Mouse (Mus musculus): ENCODE results near the gene Bloc1s1. TPM values are rescaled to one million over a fixed set of nuclear protein-coding genes. Genes with fewer than 3 reads are reported as not detected.

Bloc1s1 gene
- total and polyA plus RNA-seq, 3 experiments, result 45.1 to 70.6 TPM; not detected in 1

- Histone ChIP-seq H3K9me3 (replicated peaks; ENCODE audit: insufficient read depth, low read length) (no peaks in the 10 kb centered on the region), H3K27ac (ENCODE audit: control insufficient read depth, low read depth, low read length) (no peak overlapping the region), H3K36me3 (ENCODE audit: control insufficient read depth in 1 of 2, insufficient read depth in 2 of 2, low read length in 2 of 2) (peaks cover 0 to 2% of the 10 kb centered on the region in 2 experiments; a peak in 1 of 4 replicates), H3K27me3 (ENCODE audit: control insufficient read depth in 1 of 2, insufficient read depth in 2 of 2, low read length in 2 of 2) (no peaks in the 10 kb centered on the region), H3K79me2 (ENCODE audit: control insufficient read depth, insufficient read depth, low read length, poor library complexity) (peaks cover 3% of the 10 kb centered on the region; the same call in 1 of the 2 replicates), H3K4me1 (ENCODE audit: control insufficient read depth in 1 of 2, insufficient read depth in 2 of 2, low read length in 2 of 2) (peaks cover 0 to 10% of the 10 kb centered on the region in 2 experiments; a peak in 2 of 4 replicates), H3K9ac (ENCODE audit: control insufficient read depth, low read depth, low read length, poor library complexity, severe bottlenecking) (no peak overlapping the region), H3K4me3 (ENCODE audit: control insufficient read depth in 1 of 2, insufficient read depth in 1 of 2, low read depth in 2 of 2, low read length in 2 of 2) (no peak overlapping the region)
- DNase-seq (ENCODE audit: low read depth, low spot score), result no peak
- TF ChIP-seq POLR2AphosphoS5 (IDR thresholded peaks at IDR 0.05; ENCODE audit: borderline replicate concordance, low read depth, low read length), result no peak
- TF ChIP-seq MYB (IDR thresholded peaks at IDR 0.05; ENCODE audit: low read depth, low read length), result no peak
- TF ChIP-seq E2F4 (IDR thresholded peaks at IDR 0.05; ENCODE audit: borderline replicate concordance, low read depth, low read length), result no peak
- TF ChIP-seq BHLHE40 (IDR thresholded peaks at IDR 0.05; ENCODE audit: borderline replicate concordance, low read depth, low read length), result no peak
- no peak for TF ChIP-seq JUND (IDR thresholded peaks at IDR 0.05; ENCODE audit: low read depth, low read length)
- no peak for TF ChIP-seq TAL1 (IDR thresholded peaks at IDR 0.05; ENCODE audit: low read length)
- no peak for TF ChIP-seq GATA1 (IDR thresholded peaks at IDR 0.05; ENCODE audit: low read depth, low read length)
- no peak for TF ChIP-seq RAD21 (IDR thresholded peaks at IDR 0.05; ENCODE audit: low read depth, low read length)
- TF ChIP-seq SIN3A (IDR thresholded peaks at IDR 0.05; ENCODE audit: low read length), result no peak
- no peak for TF ChIP-seq ZKSCAN1 (IDR thresholded peaks at IDR 0.05; ENCODE audit: low read depth, low read length)
These were observed 5.6 kb downstream of the Bloc1s1 start for GRCm38 (mm10) chr10:128918246-128918645.

DNA sequence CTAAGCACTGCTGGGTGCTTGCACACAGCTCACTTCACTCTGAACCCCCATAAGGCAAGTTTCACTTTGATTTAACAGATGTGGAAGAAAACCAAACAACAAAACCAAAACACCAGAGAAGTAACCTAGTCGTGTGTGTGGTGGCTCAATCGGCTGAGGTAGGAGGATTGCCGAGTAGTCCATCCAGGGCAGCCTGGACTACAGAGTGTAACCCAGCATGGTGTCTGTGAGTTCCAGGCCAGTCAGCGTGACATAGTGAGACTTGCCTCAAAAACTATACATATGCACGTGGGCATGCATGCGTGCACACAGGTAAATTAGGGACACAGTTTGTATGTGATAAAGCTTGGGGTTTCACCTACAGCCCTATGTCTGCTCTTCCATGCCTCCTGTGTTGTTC lies 6.4 kb downstream of the Bloc1s1 start:
- peaks cover 0 to 2% of the 10 kb centered on the region in 2 experiments; a peak in 1 of 4 replicates for H3K36me3 ChIP-seq (ENCODE audit: control insufficient read depth in 1 of 2, insufficient read depth in 2 of 2, low read length in 2 of 2)
- H3K4me1 ChIP-seq (ENCODE audit: control insufficient read depth in 1 of 2, insufficient read depth in 2 of 2, low read length in 2 of 2), result peaks cover 0 to 6% of the 10 kb centered on the region in 2 experiments; a peak in 2 of 4 replicates
- TF ChIP-seq ZMIZ1 (IDR thresholded peaks at IDR 0.05; ENCODE audit: low read depth, low read length), result no peak
- no peak for TF ChIP-seq CHD1 (IDR thresholded peaks at IDR 0.05; ENCODE audit: low read depth, low read length)
- TF ChIP-seq HCFC1 (IDR thresholded peaks at IDR 0.05; ENCODE audit: low read depth, low read length), result no peak
- no peak for TF ChIP-seq POLR2AphosphoS2 (IDR thresholded peaks at IDR 0.05; ENCODE audit: low read length)
- no peak for TF ChIP-seq MAFK (IDR thresholded peaks at IDR 0.05; ENCODE audit: borderline replicate concordance, low read depth, low read length)
- TF ChIP-seq USF1 (IDR thresholded peaks at IDR 0.05; ENCODE audit: low read depth, low read length), result no peak
- no peak for TF ChIP-seq NRF1 (IDR thresholded peaks at IDR 0.05; ENCODE audit: insufficient read depth, low read depth, low read length, poor library complexity, severe bottlenecking)
- TF ChIP-seq POLR2AphosphoS5 (IDR thresholded peaks at IDR 0.05; ENCODE audit: borderline replicate concordance, low read depth, low read length), result no peak
- TF ChIP-seq MYB (IDR thresholded peaks at IDR 0.05; ENCODE audit: low read depth, low read length), result no peak
- no peak for TF ChIP-seq E2F4 (IDR thresholded peaks at IDR 0.05; ENCODE audit: borderline replicate concordance, low read depth, low read length)
- TF ChIP-seq MXI1 (IDR thresholded peaks at IDR 0.05; ENCODE audit: low read depth, low read length), result no peak
- no peak for TF ChIP-seq NELFE (IDR thresholded peaks at IDR 0.05; ENCODE audit: low read depth, low read length)
- TF ChIP-seq ZNF384 (IDR thresholded peaks at IDR 0.05; ENCODE audit: low read depth, low read length), result no peak
- TF ChIP-seq EP300 (IDR thresholded peaks at IDR 0.05; ENCODE audit: low read depth in 1 of 2, low read length in 2 of 2), result no peak
- no peak for TF ChIP-seq ELF1 (IDR thresholded peaks at IDR 0.05; ENCODE audit: low read depth, low read length)
- no peak for DNase-seq (ENCODE audit: low read depth, low spot score)
- H3K79me2 ChIP-seq (ENCODE audit: control insufficient read depth, insufficient read depth, low read length, poor library complexity), result no peaks in the 10 kb centered on the region
- no peak overlapping the region for H3K9ac ChIP-seq (ENCODE audit: control insufficient read depth, low read depth, low read length, poor library complexity, severe bottlenecking)
- no peaks in the 10 kb centered on the region for H3K9me3 ChIP-seq (replicated peaks; ENCODE audit: insufficient read depth, low read length)
- peaks cover 0 to under 1% of the 10 kb centered on the region in 2 experiments; a peak in 1 of 4 replicates for H3K27me3 ChIP-seq (ENCODE audit: control insufficient read depth in 1 of 2, insufficient read depth in 2 of 2, low read length in 2 of 2)
- H3K27ac ChIP-seq (ENCODE audit: control insufficient read depth, low read depth, low read length), result no peak overlapping the region
- no peak overlapping the region for H3K4me3 ChIP-seq (ENCODE audit: control insufficient read depth in 1 of 2, insufficient read depth in 1 of 2, low read depth in 2 of 2, low read length in 2 of 2)
